Mouse (Mus musculus) gastrocnemius, postnatal 36 days (tissue): Measurements from ENCODE around the gene Tmem200c. TPM values are rescaled to one million over a fixed set of nuclear protein-coding genes. Genes with fewer than 3 reads are reported as not detected.

ENCODE experiments used
- DNase-seq, 2 experiments: peaks; one replicate each; pipeline ENCODE4 v3.0.0; 2022
- intact Hi-C: fragments of 180-260 bp; cut with DNase I; formaldehyde crosslinking; loops from one replicate; pipeline ENCODE4 v1.15.1; 2025
- total RNA-seq, 2 experiments: library from RNA; stranded (reverse); gene quantifications; 2 replicates each; pipeline ENCODE4 v1.2.3; 2021

Gene Tmem200c
- total RNA-seq, 2 experiments from 2014 or later, result 0.20 to 0.28 TPM

GRCm38 (mm10) chr17:68883474-68884083 lies 57.2 kb downstream of the Tmem200c start:
- DNase-seq, result no peak
- intact Hi-C loops, result loop anchor here (5.0 kb wide), 1 partner anchor 224 kb away; no protein-coding TSS in a partner anchor

- DNase-seq, result no peak
- intact Hi-C loops, result no loop called here
These were observed 64.2 kb downstream of the Tmem200c start for GRCm38 (mm10) chr17:68890672-68891071.

Other genes with a start within 250 kb of the Tmem200c start
- 1 to 10 TPM; 2.1 to 2.6 TPM for gene Epb41l3, start 249.1 kb downstream of the Tmem200c start, total RNA-seq